9 mouse cellular contexts compared by ENCODE assay signal in the genomic region with DNA sequence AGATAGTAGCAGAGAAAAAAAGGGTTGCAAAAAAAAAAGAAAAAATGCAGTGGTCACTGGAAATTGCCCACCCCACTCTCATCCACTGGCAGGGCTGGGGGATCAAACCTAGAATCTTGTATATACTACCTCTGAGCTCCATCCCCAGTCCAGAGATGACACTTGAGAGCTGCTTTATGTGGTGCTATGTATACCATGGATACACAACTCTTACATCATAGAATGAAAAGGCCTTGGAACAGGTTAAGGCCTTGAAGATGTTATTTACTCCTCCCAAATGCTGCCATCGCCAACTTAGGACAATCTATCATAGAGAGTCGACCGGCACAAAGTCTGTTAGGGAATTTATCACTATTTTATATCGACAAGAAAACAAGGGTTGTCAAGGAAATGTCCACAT. TPM values are rescaled to one million over a fixed set of nuclear protein-coding genes. Genes with fewer than 3 reads are reported as not detected.
DNase-seq lines count a peak whose midpoint lies in the region; ATAC-seq and TF ChIP-seq lines count a peak whose summit lies in the region.
"Had no signal": no experiment of that assay in that cellular context is flagged by ENCODE, and none has a peak within 500 bp of the region (broad histone marks: within the 10 kb centered on the region; RNA-seq: fewer than 3 reads in every experiment).

No protein-coding gene starts in this region.

- H3K4me1 ChIP-seq in heart, adult 2 months (ENCODE audit: control insufficient read depth, insufficient read depth, low read length): peaks cover 5% of the 10 kb centered on the region
- H3K4me1 ChIP-seq in E14TG2a.4 (replicated peaks; ENCODE audit: low read depth, low read length): peaks cover 69% of the 10 kb centered on the region
- peaks cover 19% of the 10 kb centered on the region for H3K4me1 ChIP-seq in forebrain, postnatal 0 days (ENCODE audit: insufficient read depth)
- H3K4me1 ChIP-seq in liver, embryonic 13.5 days (replicated peaks): peaks cover 60% of the 10 kb centered on the region
- peaks cover 9% of the 10 kb centered on the region for H3K4me1 ChIP-seq in thymus, adult 2 months (replicated peaks; ENCODE audit: control insufficient read depth, insufficient read depth, low read length)
- peaks cover 8% of the 10 kb centered on the region; the same call in 1 of the 2 replicates for H3K4me1 ChIP-seq in cerebellum, adult 2 months (ENCODE audit: control insufficient read depth, insufficient read depth, low read length)

- ATAC-seq in forebrain, postnatal 0 days: no peak
- ATAC-seq in liver, embryonic 13.5 days (ENCODE audit: low read depth): no peak

- peaks cover 4% of the 10 kb centered on the region; the same call in 1 of the 2 replicates for H3K79me2 ChIP-seq in heart, adult 2 months (replicated peaks; ENCODE audit: control insufficient read depth, insufficient read depth, low read length)

- WGBS in heart, adult 2 months: 59% methylated on average over 4 of the region's 4 CpGs
- 89% methylated on average over 4 of the region's 4 CpGs for WGBS in forebrain, postnatal 0 days
- WGBS in liver, embryonic 13.5 days (ENCODE audit: insufficient replicate concordance): 70% methylated on average over 4 of the region's 4 CpGs
- WGBS in thymus, adult 2 months: 87% methylated on average over 4 of the region's 4 CpGs
- WGBS in cerebellum, adult 2 months: 77% methylated on average over 4 of the region's 4 CpGs

- intact Hi-C loops in heart, adult 2 months (cut with DNase I): loop anchor here (5.0 kb wide), 1 partner anchor 400 kb away; the partner anchor contains the start of genes Zfp646 and Zfp668
- intact Hi-C loops in heart, postnatal 10 days (cut with DNase I): no loop called here

- no peak overlapping the region for H3K9ac ChIP-seq in heart, adult 2 months (ENCODE audit: low read depth, low read length)
- H3K9ac ChIP-seq in forebrain, postnatal 0 days: peak overlapping the region; percentile 95; the same call in 1 of the 2 replicates
- peak overlapping the region; percentile 74 for H3K9ac ChIP-seq in liver, embryonic 13.5 days

- H3K27me3 ChIP-seq in heart, adult 2 months (ENCODE audit: control insufficient read depth, insufficient read depth, low read length): no peaks in the 10 kb centered on the region
- no peaks in the 10 kb centered on the region for H3K27me3 ChIP-seq in E14TG2a.4 (ENCODE audit: insufficient read depth, low read length)
- no peaks in the 10 kb centered on the region for H3K27me3 ChIP-seq in forebrain, postnatal 0 days (ENCODE audit: insufficient read depth, low read length)
- no peaks in the 10 kb centered on the region for H3K27me3 ChIP-seq in liver, embryonic 13.5 days
- H3K27me3 ChIP-seq in thymus, adult 2 months (ENCODE audit: control insufficient read depth, insufficient read depth, low read length): no peaks in the 10 kb centered on the region
- no peaks in the 10 kb centered on the region for H3K27me3 ChIP-seq in cerebellum, adult 2 months (ENCODE audit: control insufficient read depth, insufficient read depth, low read length)

- peak overlapping the region; percentile 84 for H3K4me3 ChIP-seq in heart, adult 2 months
- peak overlapping the region; percentile 99 for H3K4me3 ChIP-seq in E14TG2a.4 (replicated peaks; ENCODE audit: low read length)
- H3K4me3 ChIP-seq in forebrain, postnatal 0 days (ENCODE audit: low read depth, low read length): no peak overlapping the region
- H3K4me3 ChIP-seq in liver, embryonic 13.5 days (replicated peaks): peak overlapping the region; percentile 97
- H3K4me3 ChIP-seq in thymus, adult 2 months (ENCODE audit: control insufficient read depth, insufficient read depth, low read length): no peak overlapping the region
- no peak overlapping the region for H3K4me3 ChIP-seq in cerebellum, adult 2 months (replicated peaks; ENCODE audit: insufficient read depth, low read depth, low read length)

- TF ChIP-seq CTCF in heart, adult 2 months (IDR thresholded peaks at IDR 0.05): no peak
- no peak for TF ChIP-seq CTCF in E14TG2a.4 (conservative IDR thresholded peaks at IDR 0.05; ENCODE audit: low read length)
- TF ChIP-seq CTCF in forebrain, postnatal 0 days (IDR thresholded peaks at IDR 0.05; ENCODE audit: low read depth): no peak
- TF ChIP-seq CTCF in thymus, adult 2 months (IDR thresholded peaks at IDR 0.05; ENCODE audit: borderline replicate concordance, control insufficient read depth, extremely low read depth, insufficient read depth, low read length, poor library complexity): no peak
- no peak for TF ChIP-seq CTCF in cerebellum, adult 2 months (IDR thresholded peaks at IDR 0.05; ENCODE audit: borderline replicate concordance, insufficient read depth, low read depth, low read length)

- peak overlapping the region; percentile 99 for H3K27ac ChIP-seq in heart, adult 2 months
- no peak overlapping the region for H3K27ac ChIP-seq in forebrain, postnatal 0 days (ENCODE audit: low read depth, low read length)
- peak overlapping the region; percentile 93 for H3K27ac ChIP-seq in liver, embryonic 13.5 days
- no peak overlapping the region; the same call in 1 of the 2 replicates for H3K27ac ChIP-seq in thymus, adult 2 months (ENCODE audit: control insufficient read depth, insufficient read depth, low read length)
- no peak overlapping the region for H3K27ac ChIP-seq in cerebellum, adult 2 months (ENCODE audit: insufficient read depth, low read length)

- TF ChIP-seq EP300 in heart, adult 2 months (IDR thresholded peaks at IDR 0.05; ENCODE audit: insufficient read depth, low read depth, low read length): no peak

- H3K4me2 ChIP-seq in forebrain, postnatal 0 days (ENCODE audit: low read depth): peak overlapping the region; percentile 50
- peak overlapping the region; percentile 89 for H3K4me2 ChIP-seq in liver, embryonic 13.5 days

- no peaks in the 10 kb centered on the region for H3K9me3 ChIP-seq in E14TG2a.4 (ENCODE audit: low read length)
- no peaks in the 10 kb centered on the region for H3K9me3 ChIP-seq in forebrain, postnatal 0 days (ENCODE audit: low read length)
- H3K9me3 ChIP-seq in liver, embryonic 13.5 days (replicated peaks): no peaks in the 10 kb centered on the region

- DNase-seq in heart, adult 2 months: no peak
- no peak for DNase-seq in heart, postnatal 10 days
- no peak for DNase-seq in forebrain, postnatal 0 days
- no peak for DNase-seq in liver, embryonic 13.5 days
- no peak for DNase-seq in thymus, adult 2 months
- DNase-seq in left cerebral cortex, adult 18-20 months (ENCODE audit: low spot score in 2 of 2): no peak
- no peak for DNase-seq in cerebellum, adult 2 months
- DNase-seq: right cerebral cortex, postnatal 14 days had no signal

- H3K36me3 ChIP-seq in heart, adult 2 months (ENCODE audit: control insufficient read depth, insufficient read depth, low read length): peaks cover 21% of the 10 kb centered on the region
- H3K36me3 ChIP-seq in E14TG2a.4 (ENCODE audit: insufficient read depth, low read length): peaks cover 59% of the 10 kb centered on the region
- H3K36me3 ChIP-seq in forebrain, postnatal 0 days (ENCODE audit: insufficient read depth): peaks cover 36% of the 10 kb centered on the region
- H3K36me3 ChIP-seq in liver, embryonic 13.5 days: peaks cover 61% of the 10 kb centered on the region
- H3K36me3 ChIP-seq in thymus, adult 2 months (ENCODE audit: control insufficient read depth, insufficient read depth, low read length): peaks cover 37% of the 10 kb centered on the region

- TF ChIP-seq POLR2A in heart, adult 2 months (IDR thresholded peaks at IDR 0.05; ENCODE audit: insufficient read depth, low read depth, low read length): no peak
- TF ChIP-seq POLR2A in thymus, adult 2 months (IDR thresholded peaks at IDR 0.05; ENCODE audit: control insufficient read depth, extremely low read depth, insufficient read depth, low read length, poor library complexity): no peak
- no peak for TF ChIP-seq POLR2A in cerebellum, adult 2 months (IDR thresholded peaks at IDR 0.05; ENCODE audit: borderline replicate concordance, insufficient read depth, low read length)

RNA-seq across cellular contexts. Expression of gene Fbrs, which starts 2.1 kb away (rescaled TPM):
- 10 to 100 TPM; 31.2 to 33.9 TPM for total RNA-seq in heart, adult 2 months (2021)
- polyA plus RNA-seq in heart, adult 2 months (2012; rRNA removed): 13.4 and 16.4 TPM in 2 replicates
- 10 to 100 TPM; 41.6 to 42.1 TPM for total RNA-seq in heart, postnatal 10 days (2021)
- total RNA-seq in forebrain, postnatal 0 days (2014; rRNA removed): 23.7 and 31.9 TPM in 2 replicates
- 6.6 and 10.6 TPM in 2 replicates for polyA plus RNA-seq in forebrain, postnatal 0 days (2015; fragmentation: Nextera tagmentation; extraction: Ambion mirVana)
- polyA plus RNA-seq in liver, embryonic 13.5 days (2015; fragmentation: Nextera tagmentation; extraction: Ambion mirVana): 3.6 and 3.7 TPM in 2 replicates
- 122 and 128 TPM in 2 replicates for polyA plus RNA-seq in thymus, adult 2 months (2012; rRNA removed)
- total RNA-seq in left cerebral cortex, adult 18-20 months (2021): 10 to 100 TPM; 54.5 to 57.8 TPM
- 35.5 and 37.2 TPM in 2 replicates for polyA plus RNA-seq in cerebellum, adult 2 months (2012; rRNA removed)

RNA-seq across cellular contexts. Expression of gene Prr14, which starts 17.4 kb away (rescaled TPM):
- total RNA-seq in heart, adult 2 months (2021): 10 to 100 TPM; 23.1 to 28.0 TPM
- 45.6 and 61.6 TPM in 2 replicates for polyA plus RNA-seq in heart, adult 2 months (2012; rRNA removed)
- total RNA-seq in heart, postnatal 10 days (2021): 10 to 100 TPM; 27.1 to 27.4 TPM
- 29.0 and 36.1 TPM in 2 replicates for total RNA-seq in forebrain, postnatal 0 days (2014; rRNA removed)
- 27.4 and 27.9 TPM in 2 replicates for polyA plus RNA-seq in forebrain, postnatal 0 days (2015; fragmentation: Nextera tagmentation; extraction: Ambion mirVana)
- polyA plus RNA-seq in liver, embryonic 13.5 days (2015; fragmentation: Nextera tagmentation; extraction: Ambion mirVana): 19.4 and 24.0 TPM in 2 replicates
- polyA plus RNA-seq in thymus, adult 2 months (2012; rRNA removed): 191 and 212 TPM in 2 replicates
- total RNA-seq in left cerebral cortex, adult 18-20 months (2021): 10 to 100 TPM; 24.6 to 33.0 TPM
- 57.9 and 66.1 TPM in 2 replicates for polyA plus RNA-seq in cerebellum, adult 2 months (2012; rRNA removed)

RNA-seq across cellular contexts. Expression of gene Zfp689, which starts 27.9 kb away (rescaled TPM):
- total RNA-seq in heart, adult 2 months (2021): 1 to 10 TPM in 1 of 2 experiments, under 1 TPM in 1; 0.93 to 1.5 TPM
- polyA plus RNA-seq in heart, adult 2 months (2012; rRNA removed): 1.8 and 2.0 TPM in 2 replicates
- total RNA-seq in heart, postnatal 10 days (2021): 1 to 10 TPM; 2.7 to 3.0 TPM
- total RNA-seq in forebrain, postnatal 0 days (2014; rRNA removed): 10.0 and 11.5 TPM in 2 replicates
- 6.7 and 9.0 TPM in 2 replicates for polyA plus RNA-seq in forebrain, postnatal 0 days (2015; fragmentation: Nextera tagmentation; extraction: Ambion mirVana)
- polyA plus RNA-seq in liver, embryonic 13.5 days (2015; fragmentation: Nextera tagmentation; extraction: Ambion mirVana): 2.2 and 2.4 TPM in 2 replicates
- 8.1 and 9.4 TPM in 2 replicates for polyA plus RNA-seq in thymus, adult 2 months (2012; rRNA removed)
- 1 to 10 TPM; 5.4 to 6.2 TPM for total RNA-seq in left cerebral cortex, adult 18-20 months (2021)
- polyA plus RNA-seq in cerebellum, adult 2 months (2012; rRNA removed): 6.8 and 6.9 TPM in 2 replicates

RNA-seq across cellular contexts. Expression of gene Srcap, which starts 34.9 kb away (rescaled TPM):
- total RNA-seq in heart, adult 2 months (2021): 10 to 100 TPM; 53.1 to 55.8 TPM
- 15.3 and 16.7 TPM in 2 replicates for polyA plus RNA-seq in heart, adult 2 months (2012; rRNA removed)
- 10 to 100 TPM; 67.8 to 74.8 TPM for total RNA-seq in heart, postnatal 10 days (2021)
- 29.3 and 39.9 TPM in 2 replicates for total RNA-seq in forebrain, postnatal 0 days (2014; rRNA removed)
- 12.6 and 23.7 TPM in 2 replicates for polyA plus RNA-seq in forebrain, postnatal 0 days (2015; fragmentation: Nextera tagmentation; extraction: Ambion mirVana)
- 12.6 and 14.5 TPM in 2 replicates for polyA plus RNA-seq in liver, embryonic 13.5 days (2015; fragmentation: Nextera tagmentation; extraction: Ambion mirVana)
- 92.3 and 131 TPM in 2 replicates for polyA plus RNA-seq in thymus, adult 2 months (2012; rRNA removed)
- 10 to 100 TPM; 94.9 to 99.7 TPM for total RNA-seq in left cerebral cortex, adult 18-20 months (2021)
- 32.2 and 36.2 TPM in 2 replicates for polyA plus RNA-seq in cerebellum, adult 2 months (2012; rRNA removed)

RNA-seq across cellular contexts. Expression of gene Gm42715, which starts 42.5 kb away (rescaled TPM):
- 1 to 10 TPM; 7.8 to 8.2 TPM for total RNA-seq in heart, adult 2 months (2021)
- polyA plus RNA-seq in heart, adult 2 months (2012; rRNA removed): 7.9 and 9.3 TPM in 2 replicates
- 10 to 100 TPM; 14.1 to 14.3 TPM for total RNA-seq in heart, postnatal 10 days (2021)
- total RNA-seq in forebrain, postnatal 0 days (2014; rRNA removed): 18.1 and 28.3 TPM in 2 replicates
- polyA plus RNA-seq in forebrain, postnatal 0 days (2015; fragmentation: Nextera tagmentation; extraction: Ambion mirVana): 6.1 and 10.3 TPM in 2 replicates
- polyA plus RNA-seq in liver, embryonic 13.5 days (2015; fragmentation: Nextera tagmentation; extraction: Ambion mirVana): 6.1 TPM in 2 replicates
- polyA plus RNA-seq in thymus, adult 2 months (2012; rRNA removed): 10.4 and 14.1 TPM in 2 replicates
- total RNA-seq in left cerebral cortex, adult 18-20 months (2021): 10 to 100 TPM in 1 of 2 experiments, 1 to 10 TPM in 1; 8.9 to 10.7 TPM
- polyA plus RNA-seq in cerebellum, adult 2 months (2012; rRNA removed): 18.6 and 19.5 TPM in 2 replicates

Comparison
In these comparisons a context has a peak if more than half of its experiments do, and no peak if none do; other contexts are left out.
1. H3K27ac ChIP-seq: peak in heart, adult 2 months (single experiment) and liver, embryonic 13.5 days (single experiment); none in forebrain, postnatal 0 days (single experiment), thymus, adult 2 months (single experiment) and cerebellum, adult 2 months (single experiment).
2. H3K4me3 ChIP-seq: peak in heart, adult 2 months (single experiment), E14TG2a.4 (single experiment) and liver, embryonic 13.5 days (single experiment); none in forebrain, postnatal 0 days (single experiment), thymus, adult 2 months (single experiment) and cerebellum, adult 2 months (single experiment).